Mouse (Mus musculus): ENCODE data around the gene Mat2a.

- TF ChIP-seq CTCF (IDR thresholded peaks at IDR 0.05; ENCODE audit: control insufficient read depth, insufficient read depth, low read length) (no peak), POLR2A (IDR thresholded peaks at IDR 0.05; ENCODE audit: borderline replicate concordance, control insufficient read depth, low read depth, low read length) (no peak)
Observed at GRCm38 (mm10) chr6:72454833-72455373, 15.5 kb upstream of the Mat2a start.

Data from bone marrow, adult 2 months (tissue).